ENCODE assay signal across 9 mouse cellular contexts in the genomic region with DNA sequence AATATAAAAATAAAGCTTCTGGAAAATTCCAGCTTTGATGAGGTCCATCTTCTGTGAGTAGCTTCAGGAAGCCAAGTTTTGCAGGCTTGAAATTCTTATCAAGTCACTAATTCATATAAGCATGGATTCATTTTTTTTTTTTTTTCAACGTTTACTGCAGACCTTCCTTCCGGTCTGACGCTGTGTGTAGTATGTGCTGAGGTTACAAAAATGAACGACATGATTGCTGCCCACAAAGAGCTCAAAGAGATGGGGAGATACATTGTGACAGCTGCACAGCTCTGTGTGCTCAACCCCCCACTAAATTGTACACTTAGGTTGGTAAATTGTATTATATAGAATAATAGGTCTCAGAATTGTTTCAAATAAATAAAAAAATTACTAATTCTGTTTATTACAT. TPM values are rescaled to one million over a fixed set of nuclear protein-coding genes. Genes with fewer than 3 reads are reported as not detected.
DNase-seq lines count a peak whose midpoint lies in the region; ATAC-seq and TF ChIP-seq lines count a peak whose summit lies in the region.
"Had no signal": no experiment of that assay in that cellular context is flagged by ENCODE, and none has a peak within 500 bp of the region (broad histone marks: within the 10 kb centered on the region; RNA-seq: fewer than 3 reads in every experiment).

No protein-coding gene starts in this region.

- no peak for TF ChIP-seq CTCF in CH12.LX (conservative IDR thresholded peaks at IDR 0.05 in 1 of 2, IDR thresholded peaks at IDR 0.05 in 1 of 2; ENCODE audit: low read depth in 2 of 2, low read length in 2 of 2)

- TF ChIP-seq POLR2A in CH12.LX (IDR thresholded peaks at IDR 0.05; ENCODE audit: low read depth, low read length) (no peak), myocyte (IDR thresholded peaks at IDR 0.05; ENCODE audit: insufficient read length, low read depth) (no peak)

- H3K4me2 ChIP-seq in hindbrain, embryonic 15.5 days = peak overlapping the region; percentile 84; the same call in 1 of the 2 replicates
- H3K4me2 ChIP-seq in hindbrain, embryonic 12.5 days (replicated peaks) = no peak overlapping the region
- H3K4me2 ChIP-seq in CH12.LX (ENCODE audit: insufficient read depth, low read depth, poor library complexity, severe bottlenecking) (peak overlapping the region; percentile 100), myocyte (ENCODE audit: low read depth) (peak overlapping the region; percentile 93)

- H3K9me3 ChIP-seq in hindbrain, embryonic 15.5 days = no peaks in the 10 kb centered on the region
- H3K9me3 ChIP-seq in hindbrain, embryonic 12.5 days (replicated peaks) = no peaks in the 10 kb centered on the region
- H3K9me3 ChIP-seq in CH12.LX (replicated peaks; ENCODE audit: low read length) = no peaks in the 10 kb centered on the region
- H3K9me3 ChIP-seq: stomach, embryonic 15.5 days had no signal

- WGBS in hindbrain, embryonic 15.5 days = 70% methylated on average over 4 of the region's 4 CpGs
- 63% methylated on average over 4 of the region's 4 CpGs for WGBS in hindbrain, embryonic 12.5 days

- ATAC-seq in hindbrain, embryonic 15.5 days (ENCODE audit: low FRiP score, low read depth) = no peak
- ATAC-seq in hindbrain, embryonic 12.5 days (ENCODE audit: low FRiP score) = no peak

- in situ Hi-C loops in CH12.LX (cut with MboI; ENCODE audit: low pct_ligation_motif_present, low pct_unique_long_range_greater_than_20kb, low sequenced_read_pairs) = loop anchor here (5.0 kb wide), 1 partner anchor 36 kb away; no protein-coding TSS in a partner anchor

- DNase-seq in 3T3-L1 (ENCODE audit: low read depth, low spot score) = peak; percentile 40
- DNase-seq in CH12.LX (ENCODE audit: extremely low read depth) = no peak
- no peak for DNase-seq in adipocyte (ENCODE audit: low spot score)
- no peak for DNase-seq in yolk sac, embryonic 10.5 days (ENCODE audit: low spot score)
- DNase-seq: cerebellum, postnatal 36 days had no signal

- no peak overlapping the region for H3K27ac ChIP-seq in hindbrain, embryonic 15.5 days (replicated peaks)
- no peak overlapping the region for H3K27ac ChIP-seq in hindbrain, embryonic 12.5 days
- H3K27ac ChIP-seq in CH12.LX (ENCODE audit: insufficient read depth, low read depth) = no peak overlapping the region

- TF ChIP-seq EP300 in CH12.LX (IDR thresholded peaks at IDR 0.05; ENCODE audit: low read length) = no peak

- H3K27me3 ChIP-seq in hindbrain, embryonic 15.5 days = no peaks in the 10 kb centered on the region
- no peaks in the 10 kb centered on the region for H3K27me3 ChIP-seq in hindbrain, embryonic 12.5 days
- no peaks in the 10 kb centered on the region for H3K27me3 ChIP-seq in CH12.LX (replicated peaks)
- no peaks in the 10 kb centered on the region for H3K27me3 ChIP-seq in myocyte (ENCODE audit: control insufficient read depth, insufficient read depth, insufficient read length)
- H3K27me3 ChIP-seq: stomach, embryonic 15.5 days had no signal

- no peak for TF ChIP-seq RAD21 in CH12.LX (IDR thresholded peaks at IDR 0.05; ENCODE audit: low read depth, low read length)

- H3K4me1 ChIP-seq in hindbrain, embryonic 15.5 days (replicated peaks) = peaks cover 12% of the 10 kb centered on the region
- peaks cover 7% of the 10 kb centered on the region for H3K4me1 ChIP-seq in hindbrain, embryonic 12.5 days
- peaks cover 3 to 25% of the 10 kb centered on the region in 2 experiments; a peak in 3 of 4 replicates for H3K4me1 ChIP-seq in CH12.LX (ENCODE audit: control insufficient read depth in 1 of 2, insufficient read depth in 2 of 2)

- H3ac ChIP-seq in myocyte (ENCODE audit: control insufficient read depth, insufficient read length) = no peak overlapping the region

- peaks cover 34% of the 10 kb centered on the region for H3K79me2 ChIP-seq in CH12.LX (replicated peaks; ENCODE audit: control insufficient read depth, extremely low read depth, insufficient read depth, poor library complexity, severe bottlenecking)
- H3K79me2 ChIP-seq in myocyte (ENCODE audit: control insufficient read depth, insufficient read depth) = peaks cover 26% of the 10 kb centered on the region

- H3K9ac ChIP-seq in hindbrain, embryonic 15.5 days = no peak overlapping the region
- H3K9ac ChIP-seq in hindbrain, embryonic 12.5 days = no peak overlapping the region
- peak overlapping the region; percentile 69; the same call in 1 of the 2 replicates for H3K9ac ChIP-seq in CH12.LX (ENCODE audit: insufficient read depth, low read depth)

- H3K36me3 ChIP-seq in hindbrain, embryonic 15.5 days = no peaks in the 10 kb centered on the region
- H3K36me3 ChIP-seq in hindbrain, embryonic 12.5 days = no peaks in the 10 kb centered on the region
- H3K36me3 ChIP-seq in CH12.LX (replicated peaks in 1 of 2; ENCODE audit: control insufficient read depth in 1 of 2, insufficient read depth in 1 of 2, low read length in 1 of 2) (peaks cover 0 to 11% of the 10 kb centered on the region in 2 experiments), myocyte (ENCODE audit: control insufficient read depth, insufficient read depth) (no peaks in the 10 kb centered on the region)
- H3K36me3 ChIP-seq: stomach, embryonic 15.5 days had no signal

- H3K4me3 ChIP-seq in hindbrain, embryonic 15.5 days = no peak overlapping the region
- no peak overlapping the region for H3K4me3 ChIP-seq in hindbrain, embryonic 12.5 days
- peak overlapping the region in 1 of 3 experiments; percentile 32 for H3K4me3 ChIP-seq in CH12.LX (replicated peaks in 1 of 3; ENCODE audit: low read depth in 2 of 3, low read length in 2 of 3, poor library complexity in 1 of 3)
- peak overlapping the region; percentile 80 for H3K4me3 ChIP-seq in myocyte

- dilution Hi-C loops in CH12.LX (cut with MboI; ENCODE audit: extremely low pct_ligation_motif_present, extremely low pct_unique_long_range_greater_than_20kb, low sequenced_read_pairs) = no loop called here

TF ChIP-seq in CH12.LX, 34 proteins besides CTCF, POLR2A, EP300 and RAD21:
- no peak for TF ChIP-seq USF1 (IDR thresholded peaks at IDR 0.05; ENCODE audit: low read depth, low read length)
- TF ChIP-seq TCF12 (IDR thresholded peaks at IDR 0.05; ENCODE audit: low read depth, low read length) = 0 out of 2 replicates have a peak, but pooled peaks have one; percentile 1
- no peak for TF ChIP-seq UBTF (IDR thresholded peaks at IDR 0.05; ENCODE audit: low read depth, low read length)
- peak; percentile 45; the same call in 1 of the 2 replicates for TF ChIP-seq ELF1 (IDR thresholded peaks at IDR 0.05; ENCODE audit: low read depth, low read length)
- peak; percentile 87 for TF ChIP-seq ZNF384 (IDR thresholded peaks at IDR 0.05; ENCODE audit: low read depth, low read length)
- peak; percentile 42; the same call in 1 of the 2 replicates for TF ChIP-seq MAFK (IDR thresholded peaks at IDR 0.05; ENCODE audit: insufficient replicate concordance, low read length)

TF ChIP-seq in myocyte, 11 proteins besides CTCF, POLR2A, EP300 and RAD21:
- peak in 2 of 3 experiments; percentile 46 to 77 for TF ChIP-seq MYOD1 (IDR thresholded peaks at IDR 0.05; ENCODE audit: control insufficient read depth in 1 of 3, insufficient read length in 2 of 3, low read depth in 2 of 3)
- TF ChIP-seq SRF (IDR thresholded peaks at IDR 0.05; ENCODE audit: control insufficient read depth, insufficient read length, low read depth) = no peak
TF ChIP-seq in myocyte: peak in this region for 1.

RNA-seq across cellular contexts. Expression of a gene that starts 0.8 kb away (rescaled TPM):
- polyA plus RNA-seq in hindbrain, embryonic 15.5 days (2015; fragmentation: Nextera tagmentation; extraction: Ambion mirVana) = 14.6 and 16.8 TPM in 2 replicates
- polyA plus RNA-seq in hindbrain, embryonic 12.5 days (2016; fragmentation: Nextera tagmentation; extraction: Ambion mirVana) = 20.1 and 20.2 TPM in 2 replicates
- total RNA-seq in CH12.LX (2012; rRNA removed) (31.3 and 36.8 TPM in 2 replicates), CH12.LX (2014; rRNA removed) (77.6 and 82.2 TPM in 2 replicates)
- polyA plus RNA-seq in CH12.LX (2012; ENCODE audit: insufficient read length, low read depth) (44.2 and 53.7 TPM in 2 replicates), myocyte (2012; fragmentation: generic; extraction: Trizol) (7.5 TPM)

RNA-seq across cellular contexts. Expression of a gene that starts 44.6 kb away (rescaled TPM):
- 12.1 and 15.4 TPM in 2 replicates for polyA plus RNA-seq in hindbrain, embryonic 15.5 days (2015; fragmentation: Nextera tagmentation; extraction: Ambion mirVana)
- 17.0 and 17.5 TPM in 2 replicates for polyA plus RNA-seq in hindbrain, embryonic 12.5 days (2016; fragmentation: Nextera tagmentation; extraction: Ambion mirVana)
- total RNA-seq in CH12.LX (2012; rRNA removed) = 19.6 and 23.0 TPM in 2 replicates
- 23.5 and 28.0 TPM in 2 replicates for total RNA-seq in CH12.LX (2014; rRNA removed)
- 33.4 and 40.0 TPM in 2 replicates for polyA plus RNA-seq in CH12.LX (2012; ENCODE audit: insufficient read length, low read depth)
- polyA plus RNA-seq in myocyte (2012; fragmentation: generic; extraction: Trizol) = 26.5 TPM
